ENCODE assay signal across 7 mouse cellular contexts in the genomic region with DNA sequence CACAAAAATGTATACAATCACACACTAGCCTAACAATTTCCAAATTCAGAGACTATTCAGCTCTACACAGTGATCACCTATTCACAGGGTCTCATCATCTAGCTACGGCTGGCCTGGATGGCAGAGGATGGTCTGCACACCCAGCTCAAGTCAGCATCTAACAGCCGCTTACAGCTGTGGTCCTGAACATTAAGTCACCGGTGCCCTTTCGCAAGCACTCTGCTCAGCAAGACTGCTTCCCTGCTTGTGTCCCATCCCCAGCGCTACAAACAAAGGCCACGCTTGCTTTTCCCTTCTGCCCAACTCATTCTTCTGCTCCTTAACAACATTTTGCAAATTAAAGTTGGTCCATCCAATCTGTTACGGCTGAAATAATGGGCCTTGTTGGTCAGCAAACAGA. TPM values are rescaled to one million over a fixed set of nuclear protein-coding genes. Genes with fewer than 3 reads are reported as not detected.
DNase-seq lines count a peak whose midpoint lies in the region; ATAC-seq and TF ChIP-seq lines count a peak whose summit lies in the region.

No protein-coding gene starts in this region.

- peak overlapping the region; percentile 15; the same call in 1 of the 2 replicates for H3K27ac ChIP-seq in kidney, postnatal 0 days
- no peak overlapping the region for H3K27ac ChIP-seq in forebrain, embryonic 13.5 days
- peak overlapping the region; percentile 14; the same call in 1 of the 2 replicates for H3K27ac ChIP-seq in liver, adult 2 months (replicated peaks; ENCODE audit: insufficient read depth, low read depth, low read length)
- no peak overlapping the region for H3K27ac ChIP-seq in stomach, embryonic 14.5 days (ENCODE audit: low read length)

- intact Hi-C loops in left cerebral cortex, postnatal 4 days (cut with DNase I) = no loop called here

- H3K9ac ChIP-seq in kidney, postnatal 0 days (ENCODE audit: low read depth, low read length) = 0 out of 2 replicates have a peak overlapping the region, but pooled peaks have one; percentile 24
- H3K9ac ChIP-seq in forebrain, embryonic 13.5 days = peak overlapping the region; percentile 50
- peak overlapping the region; percentile 75 for H3K9ac ChIP-seq in liver, adult 2 months (ENCODE audit: low read depth, low read length)
- H3K9ac ChIP-seq in stomach, embryonic 14.5 days (replicated peaks; ENCODE audit: low read depth, low read length) = no peak overlapping the region

- H3K4me3 ChIP-seq in kidney, postnatal 0 days (replicated peaks; ENCODE audit: low read depth, low read length) = no peak overlapping the region
- H3K4me3 ChIP-seq in forebrain, embryonic 13.5 days = peak overlapping the region; percentile 97
- H3K4me3 ChIP-seq in liver, adult 2 months (ENCODE audit: insufficient read depth, low read depth, low read length) = peak overlapping the region; percentile 92
- 0 out of 2 replicates have a peak overlapping the region, but pooled peaks have one; percentile 5 for H3K4me3 ChIP-seq in stomach, embryonic 14.5 days (ENCODE audit: low read depth, low read length)

- no peak for ATAC-seq in kidney, postnatal 0 days (replicated peaks; ENCODE audit: low FRiP score, low read depth)
- ATAC-seq in forebrain, embryonic 13.5 days = no peak
- no peak for ATAC-seq in stomach, embryonic 14.5 days (ENCODE audit: insufficient number of reproducible peaks, insufficient read depth, low FRiP score, low read depth)

- no peak for TF ChIP-seq CTCF in kidney, postnatal 0 days (IDR thresholded peaks at IDR 0.05; ENCODE audit: low read depth)
- TF ChIP-seq CTCF in liver, adult 2 months (IDR thresholded peaks at IDR 0.05; ENCODE audit: low read depth, low read length) = no peak

- H3K36me3 ChIP-seq in kidney, postnatal 0 days (ENCODE audit: insufficient read depth, low read length) = peaks cover 21% of the 10 kb centered on the region
- H3K36me3 ChIP-seq in forebrain, embryonic 13.5 days (ENCODE audit: poor library complexity, severe bottlenecking) = peaks cover 29% of the 10 kb centered on the region
- H3K36me3 ChIP-seq in liver, adult 2 months (ENCODE audit: control insufficient read depth, insufficient read depth, low read length) = peaks cover 22% of the 10 kb centered on the region; the same call in 1 of the 2 replicates
- H3K36me3 ChIP-seq in stomach, embryonic 14.5 days (ENCODE audit: control insufficient read depth, insufficient read depth, low read length) = peaks cover 26% of the 10 kb centered on the region

- WGBS in kidney, postnatal 0 days = 79% methylated on average over 7 of the region's 7 CpGs
- 67% methylated on average over 7 of the region's 7 CpGs for WGBS in forebrain, embryonic 13.5 days
- 44% methylated on average over 7 of the region's 7 CpGs for WGBS in liver, adult 2 months
- 72% methylated on average over 7 of the region's 7 CpGs for WGBS in stomach, embryonic 14.5 days

- no peaks in the 10 kb centered on the region for H3K9me3 ChIP-seq in kidney, postnatal 0 days (replicated peaks; ENCODE audit: low read length)
- H3K9me3 ChIP-seq in forebrain, embryonic 13.5 days (replicated peaks) = no peaks in the 10 kb centered on the region
- no peaks in the 10 kb centered on the region for H3K9me3 ChIP-seq in stomach, embryonic 14.5 days (ENCODE audit: control insufficient read depth, low read depth, low read length)

- H3K4me1 ChIP-seq in kidney, postnatal 0 days (replicated peaks; ENCODE audit: insufficient read depth, low read length) = peaks cover 10% of the 10 kb centered on the region; the same call in 1 of the 2 replicates
- H3K4me1 ChIP-seq in forebrain, embryonic 13.5 days = peaks cover 41% of the 10 kb centered on the region
- H3K4me1 ChIP-seq in liver, adult 2 months (ENCODE audit: control insufficient read depth, insufficient read depth, low read length) = peaks cover 25% of the 10 kb centered on the region
- peaks cover 19% of the 10 kb centered on the region; the same call in 1 of the 2 replicates for H3K4me1 ChIP-seq in stomach, embryonic 14.5 days (ENCODE audit: control insufficient read depth, insufficient read depth, low read length)

- no peaks in the 10 kb centered on the region for H3K27me3 ChIP-seq in kidney, postnatal 0 days (ENCODE audit: insufficient read depth, low read length)
- no peaks in the 10 kb centered on the region for H3K27me3 ChIP-seq in forebrain, embryonic 13.5 days
- H3K27me3 ChIP-seq in liver, adult 2 months (ENCODE audit: control insufficient read depth, insufficient read depth, low read length) = no peaks in the 10 kb centered on the region
- no peaks in the 10 kb centered on the region for H3K27me3 ChIP-seq in stomach, embryonic 14.5 days (ENCODE audit: control insufficient read depth, insufficient read depth, low read length)

- no peak for DNase-seq in kidney, postnatal 0 days (ENCODE audit: low spot score)
- DNase-seq in kidney, postnatal 4 days = no peak
- peak; percentile 59 for DNase-seq in liver, adult 2 months (ENCODE audit: extremely low read depth, low read depth, low spot score)
- no peak for DNase-seq in yolk sac, embryonic 10.5 days (ENCODE audit: low spot score)
- no peak for DNase-seq in left cerebral cortex, postnatal 4 days

- H3K79me2 ChIP-seq in liver, adult 2 months (ENCODE audit: control insufficient read depth, insufficient read depth, low read length) = peaks cover 25% of the 10 kb centered on the region; the same call in 1 of the 2 replicates

- H3K4me2 ChIP-seq in kidney, postnatal 0 days (ENCODE audit: low read length) = peak overlapping the region; percentile 87
- peak overlapping the region; percentile 88 for H3K4me2 ChIP-seq in forebrain, embryonic 13.5 days
- H3K4me2 ChIP-seq in stomach, embryonic 14.5 days (replicated peaks; ENCODE audit: low read depth, low read length) = peak overlapping the region; percentile 88

- no peak for TF ChIP-seq POLR2A in liver, adult 2 months (IDR thresholded peaks at IDR 0.05; ENCODE audit: extremely low read depth, insufficient read depth, low read length)

RNA-seq across cellular contexts. Expression of gene Slc25a51, which starts 2.2 kb away (rescaled TPM):
- polyA plus RNA-seq in kidney, postnatal 0 days (2015; fragmentation: Nextera tagmentation; extraction: Ambion mirVana) = 62.9 and 70.3 TPM in 2 replicates
- polyA plus RNA-seq in forebrain, embryonic 13.5 days (2015; fragmentation: Nextera tagmentation; extraction: Ambion mirVana) = 72.5 and 74.0 TPM in 2 replicates
- 47.5 and 70.3 TPM in 2 replicates for total RNA-seq in liver, adult 2 months (2014; rRNA removed)
- 52.9 and 56.4 TPM in 2 replicates for polyA plus RNA-seq in liver, adult 2 months (2012; rRNA removed)
- 63.4 and 67.6 TPM in 2 replicates for polyA plus RNA-seq in stomach, embryonic 14.5 days (2014; fragmentation: Nextera tagmentation; extraction: Ambion mirVana)
- 100 to 1,000 TPM; 113 to 116 TPM for total RNA-seq in left cerebral cortex, postnatal 4 days (2021)

Comparison
In these comparisons a context has a peak if more than half of its experiments do, and no peak if none do; other contexts are left out.
1. H3K27ac ChIP-seq: peak in kidney, postnatal 0 days (single experiment) and liver, adult 2 months (single experiment); none in forebrain, embryonic 13.5 days (single experiment) and stomach, embryonic 14.5 days (single experiment).
2. Peak in every context shown above with its lines, with median percentiles within 50 percentile points of each other: H3K4me2 ChIP-seq.